In genomic region chr12:105039578-105040289, GRCm38 (mm10) we compare ENCODE assay signal across 12 mouse cellular contexts. TPM values are rescaled to one million over a fixed set of nuclear protein-coding genes. Genes with fewer than 3 reads are reported as not detected.
DNase-seq lines count a peak whose midpoint lies in the region; ATAC-seq and TF ChIP-seq lines count a peak whose summit lies in the region.
"Had no signal": no experiment of that assay in that cellular context is flagged by ENCODE, and none has a peak within 500 bp of the region (broad histone marks: within the 10 kb centered on the region; RNA-seq: fewer than 3 reads in every experiment).

No protein-coding gene starts in this region.

- peaks cover 49% of the 10 kb centered on the region for H3K36me3 ChIP-seq in heart, embryonic 10.5 days
- H3K36me3 ChIP-seq in stomach, postnatal 0 days (ENCODE audit: control insufficient read depth, insufficient read depth, low read length): peaks cover 16% of the 10 kb centered on the region; the same call in 1 of the 2 replicates

- H3K4me1 ChIP-seq in heart, embryonic 10.5 days: peaks cover 44% of the 10 kb centered on the region
- no peaks in the 10 kb centered on the region for H3K4me1 ChIP-seq in stomach, postnatal 0 days (replicated peaks; ENCODE audit: control insufficient read depth, insufficient read depth)

- H3K9ac ChIP-seq in stomach, postnatal 0 days (ENCODE audit: low read length): no peak overlapping the region
- H3K9ac ChIP-seq: embryonic facial prominence, embryonic 15.5 days; heart, embryonic 15.5 days; limb, embryonic 15.5 days; neural tube, embryonic 13.5 days had no signal

- H3K9me3 ChIP-seq in heart, embryonic 10.5 days: no peaks in the 10 kb centered on the region
- H3K9me3 ChIP-seq in stomach, postnatal 0 days (ENCODE audit: control insufficient read depth, low read length): no peaks in the 10 kb centered on the region
- H3K9me3 ChIP-seq: embryonic facial prominence, embryonic 15.5 days; heart, embryonic 15.5 days; limb, embryonic 15.5 days; neural tube, embryonic 13.5 days had no signal

- WGBS in heart, embryonic 10.5 days: 34% methylated on average over 12 of the region's 12 CpGs
- 39% methylated on average over 12 of the region's 12 CpGs for WGBS in stomach, postnatal 0 days

- H3K27ac ChIP-seq in heart, embryonic 10.5 days: peak overlapping the region; percentile 73; the same call in 1 of the 2 replicates
- no peak overlapping the region for H3K27ac ChIP-seq in stomach, postnatal 0 days (replicated peaks)
- H3K27ac ChIP-seq: embryonic facial prominence, embryonic 15.5 days; heart, embryonic 15.5 days; limb, embryonic 15.5 days; neural tube, embryonic 13.5 days had no signal

- peak; percentile 69 for ATAC-seq in stomach, postnatal 0 days (ENCODE audit: low FRiP score, low TSS enrichment)
- ATAC-seq in inflammation-experienced regulatory T-cells, adult 6 months: no peak

- TF ChIP-seq EP300 in stomach, postnatal 0 days (optimal IDR thresholded peaks at IDR 0.05): no peak

- intact Hi-C loops in heart, postnatal 14 days (cut with DNase I): loop anchor here (10.0 kb wide), 1 partner anchor 765 kb away; no protein-coding TSS in a partner anchor

- no peak for DNase-seq in heart, embryonic 10.5 days (ENCODE audit: low spot score)
- no peak for DNase-seq in heart, postnatal 14 days
- peak; percentile 48 to 54 for DNase-seq in spleen, postnatal 10 days (ENCODE audit: low spot score in 2 of 2)
- no peak for DNase-seq in spleen, postnatal 14 days (ENCODE audit: low spot score in 2 of 2)
- DNase-seq in kidney, postnatal 25 days: peak; percentile 77 to 80
- peak; percentile 41 for DNase-seq in stomach, postnatal 0 days (ENCODE audit: low spot score)
- no peak for DNase-seq in spleen, postnatal 36 days (ENCODE audit: low spot score in 2 of 2)

- H3K27me3 ChIP-seq in heart, embryonic 10.5 days (ENCODE audit: insufficient read depth, poor library complexity, severe bottlenecking): no peaks in the 10 kb centered on the region
- no peaks in the 10 kb centered on the region for H3K27me3 ChIP-seq in stomach, postnatal 0 days (ENCODE audit: control insufficient read depth, insufficient read depth, low read length)
- H3K27me3 ChIP-seq: embryonic facial prominence, embryonic 15.5 days; heart, embryonic 15.5 days; limb, embryonic 15.5 days; neural tube, embryonic 13.5 days had no signal

- H3K4me2 ChIP-seq in stomach, postnatal 0 days (replicated peaks; ENCODE audit: low read depth): no peak overlapping the region
- H3K4me2 ChIP-seq: embryonic facial prominence, embryonic 15.5 days; heart, embryonic 15.5 days; limb, embryonic 15.5 days; neural tube, embryonic 13.5 days had no signal

- no peak overlapping the region for H3K4me3 ChIP-seq in heart, embryonic 10.5 days
- H3K4me3 ChIP-seq in stomach, postnatal 0 days (ENCODE audit: low read depth, low read length): no peak overlapping the region
- H3K4me3 ChIP-seq: embryonic facial prominence, embryonic 15.5 days; heart, embryonic 15.5 days; limb, embryonic 15.5 days; neural tube, embryonic 13.5 days had no signal

- TF ChIP-seq CTCF in stomach, postnatal 0 days (IDR thresholded peaks at IDR 0.05; ENCODE audit: low read depth): no peak

RNA-seq across cellular contexts. Expression of gene Glrx5, which starts 7.2 kb away (rescaled TPM):
- polyA plus RNA-seq in heart, embryonic 10.5 days (2016; fragmentation: Nextera tagmentation; extraction: Ambion mirVana): 253 and 312 TPM in 2 replicates
- 10 to 100 TPM; 90.2 to 91.5 TPM for total RNA-seq in heart, postnatal 14 days (2021)
- 125 and 134 TPM in 2 replicates for polyA plus RNA-seq in stomach, postnatal 0 days (2015; fragmentation: Nextera tagmentation; extraction: Ambion mirVana)
- polyA plus RNA-seq in inflammation-experienced regulatory T-cells, adult 6 months (2017; shearing (Covaris generic)): 1 to 10 TPM; 4.0 to 6.9 (median 6.6) TPM

RNA-seq across cellular contexts. Expression of gene Syne3, which starts 30.1 kb away (rescaled TPM):
- 0.21 and 0.41 TPM in 2 replicates for polyA plus RNA-seq in heart, embryonic 10.5 days (2016; fragmentation: Nextera tagmentation; extraction: Ambion mirVana)
- 1 to 10 TPM; 5.2 to 6.1 TPM for total RNA-seq in heart, postnatal 14 days (2021)
- polyA plus RNA-seq in stomach, postnatal 0 days (2015; fragmentation: Nextera tagmentation; extraction: Ambion mirVana): 0.62 and 0.72 TPM in 2 replicates
- polyA plus RNA-seq in inflammation-experienced regulatory T-cells, adult 6 months (2017; shearing (Covaris generic)): 1 to 10 TPM; 2.2 to 5.4 (median 3.0) TPM

Comparison
In these comparisons a context has a peak if more than half of its experiments do, and no peak if none do; other contexts are left out.
1. DNase-seq: peak in spleen, postnatal 10 days (2 of 2), kidney, postnatal 25 days (2 of 2) and stomach, postnatal 0 days (single experiment); none in heart, embryonic 10.5 days (single experiment), heart, postnatal 14 days (0 of 2), spleen, postnatal 14 days (0 of 2) and spleen, postnatal 36 days (0 of 2).
2. RNA of gene Glrx5, which starts 7.2 kb away (polyA plus RNA-seq): 253 to 312 TPM in heart, embryonic 10.5 days and 125 to 134 TPM in stomach, postnatal 0 days; 4.0 to 6.9 TPM in inflammation-experienced regulatory T-cells, adult 6 months; every median in the first group is over 10 times any median in the second.